Mouse (Mus musculus) heart, embryonic 13.5 days (tissue): ENCODE measurements around the gene Hif3a. TPM values are rescaled to one million over a fixed set of nuclear protein-coding genes. Genes with fewer than 3 reads are reported as not detected.

Experiments used
- ATAC-seq: fragments of 200-750 bp; cut with Nextera tagmentation; 2 replicates; pipeline ENCODE4 v1.8.0; 2017; ENCODE audit warnings: moderate TSS enrichment; ENCODE audit not compliant: insufficient number of reproducible peaks, low FRiP score, low TSS enrichment; ENCODE audit errors: extremely low read depth
- H3K27ac ChIP-seq: fragments of 300-500 bp; sonication (generic); replicated peaks from 2 replicates; pipeline ENCODE4 v1.5.1; 2015; ENCODE audit warnings: moderate library complexity, mild to moderate bottlenecking, inconsistent platforms
- H3K27me3 ChIP-seq: fragments of 300-500 bp; sonication (generic); replicated peaks from 2 replicates; pipeline ENCODE4 v1.6.1; 2015; ENCODE audit warnings: mild to moderate bottlenecking, inconsistent platforms
- H3K36me3 ChIP-seq: fragments of 300-500 bp; sonication (generic); 2 replicates; pipeline ENCODE4 v1.6.1; 2015; ENCODE audit warnings: mild to moderate bottlenecking, inconsistent platforms
- H3K4me1 ChIP-seq: fragments of 300-500 bp; sonication (generic); 2 replicates; pipeline ENCODE4 v1.6.1; 2015; ENCODE audit warnings: inconsistent platforms
- H3K4me2 ChIP-seq: fragments of 300-500 bp; sonication (generic); 2 replicates; pipeline ENCODE4 v1.6.1; 2015; ENCODE audit warnings: inconsistent platforms, mild to moderate bottlenecking, moderate library complexity
- H3K4me3 ChIP-seq: fragments of 300-500 bp; sonication (generic); 2 replicates; pipeline ENCODE4 v1.5.1; 2015; ENCODE audit warnings: moderate library complexity, mild to moderate bottlenecking, inconsistent platforms
- H3K9ac ChIP-seq: fragments of 300-500 bp; sonication (generic); 2 replicates; pipeline ENCODE4 v1.6.1; 2015; ENCODE audit warnings: inconsistent platforms, mild to moderate bottlenecking, moderate library complexity
- H3K9me3 ChIP-seq: fragments of 300-500 bp; sonication (generic); 2 replicates; pipeline ENCODE4 v1.6.1; 2016; ENCODE audit warnings: inconsistent platforms
- WGBS: fragments of 180-500 bp; shearing (Covaris S2); methylation state at CpG from one replicate; pipeline ENCODE4 v1.1.7; 2015; ENCODE audit warnings: mixed read lengths; 5-methylcytosine and 5-hydroxymethylcytosine counted together
- polyA plus RNA-seq: library from polyadenylated mRNA; unstranded; fragments of >200 nt; fragmentation: Nextera tagmentation; extraction: Ambion mirVana; gene quantifications from 2 replicates; pipeline ENCODE4 v1.2.1, GENCODE M21; 2015

The Hif3a gene
- polyA plus RNA-seq, 1 experiment from 2014 or later: 26.7 TPM

- Histone ChIP-seq H3K27ac (no peak overlapping the region), H3K9ac (no peak overlapping the region), H3K27me3 (no peaks in the 10 kb centered on the region), H3K9me3 (no peaks in the 10 kb centered on the region), H3K36me3 (peaks cover 50% of the 10 kb centered on the region), H3K4me1 (peaks cover 22% of the 10 kb centered on the region), H3K4me2 (no peak overlapping the region), H3K4me3 (no peak overlapping the region)
- WGBS: 68% methylated on average over 7 of the region's 7 CpGs
- no peak for ATAC-seq
Observed at GRCm38 (mm10) chr7:17030239-17030638, 32.0 kb downstream of the Hif3a start.

GRCm38 (mm10) chr7:17028923-17029322 is 33.3 kb downstream of the Hif3a start:
- H3K9me3 ChIP-seq: no peaks in the 10 kb centered on the region
- H3K4me3 ChIP-seq: no peak overlapping the region
- H3K27ac ChIP-seq: peak overlapping the region; percentile 24; the same call in 1 of the 2 replicates
- H3K9ac ChIP-seq: no peak overlapping the region
- H3K4me2 ChIP-seq: no peak overlapping the region
- 75% methylated on average over 7 of the region's 7 CpGs for WGBS
- no peak for ATAC-seq
- H3K4me1 ChIP-seq: peaks cover 36% of the 10 kb centered on the region
- H3K36me3 ChIP-seq: peaks cover 44% of the 10 kb centered on the region
- H3K27me3 ChIP-seq: no peaks in the 10 kb centered on the region

- under 1% methylated on average over 57 of the region's 58 CpGs for WGBS
- Histone ChIP-seq H3K9me3 (no peaks in the 10 kb centered on the region), H3K4me2 (peak within 1 kb of the TSS; percentile 89), H3K36me3 (peaks cover 38% of the 10 kb centered on the region), H3K4me1 (peaks cover 47% of the 10 kb centered on the region), H3K27ac (peak within 1 kb of the TSS; percentile 88), H3K4me3 (peak within 1 kb of the TSS; percentile 90), H3K27me3 (no peaks in the 10 kb centered on the region), H3K9ac (peak within 1 kb of the TSS; percentile 92)
- ATAC-seq: peak; percentile 72
Observed at GRCm38 (mm10) chr7:17027588-17028343, 34.5 kb downstream of the Hif3a start, which contains the start of gene Ppp5c. Gene Ppp5c (minus strand): TSS chr7:17027924.

GRCm38 (mm10) chr7:17026710-17027587 is 35.3 kb downstream of the Hif3a start:
- Histone ChIP-seq H3K27ac (peak overlapping the region; percentile 88), H3K4me3 (peak overlapping the region; percentile 90)

GRCm38 (mm10) chr7:17025896-17026622 is 36.2 kb downstream of the Hif3a start:
- no peak for ATAC-seq
- peaks cover 55% of the 10 kb centered on the region for H3K4me1 ChIP-seq
- H3K4me2 ChIP-seq: peak overlapping the region; percentile 89
- WGBS: 43% methylated on average over 9 of the region's 9 CpGs
- H3K9me3 ChIP-seq: no peaks in the 10 kb centered on the region
- no peaks in the 10 kb centered on the region for H3K27me3 ChIP-seq
- peaks cover 38% of the 10 kb centered on the region for H3K36me3 ChIP-seq
- H3K9ac ChIP-seq: peak overlapping the region; percentile 92
- H3K4me3 ChIP-seq: peak overlapping the region; percentile 90
- H3K27ac ChIP-seq: no peak overlapping the region

More at GRCm38 (mm10) chr7:17026710-17027587, 35.3 kb downstream of the Hif3a start:
- Histone ChIP-seq H3K9ac (peak overlapping the region; percentile 92), H3K9me3 (no peaks in the 10 kb centered on the region), H3K4me1 (peaks cover 55% of the 10 kb centered on the region), H3K36me3 (peaks cover 38% of the 10 kb centered on the region), H3K27me3 (no peaks in the 10 kb centered on the region), H3K4me2 (peak overlapping the region; percentile 89)
- WGBS: 3% methylated on average over 24 of the region's 24 CpGs
- ATAC-seq: peak; percentile 65; the same call in 1 of the 2 replicates

GRCm38 (mm10) chr7:17025505-17025894 is 36.7 kb downstream of the Hif3a start:
- 43% methylated on average over 4 of the region's 4 CpGs for WGBS

GRCm38 (mm10) chr7:17024814-17025504 is 37.3 kb downstream of the Hif3a start:
- Histone ChIP-seq H3K27ac (peak overlapping the region; percentile 83), H3K27me3 (no peaks in the 10 kb centered on the region), H3K4me3 (no peak overlapping the region), H3K4me1 (peaks cover 57% of the 10 kb centered on the region), H3K9me3 (no peaks in the 10 kb centered on the region), H3K4me2 (peak overlapping the region; percentile 89), H3K36me3 (peaks cover 41% of the 10 kb centered on the region), H3K9ac (peak overlapping the region; percentile 92)
- no peak for ATAC-seq
- WGBS: 70% methylated on average over 10 of the region's 10 CpGs

More at GRCm38 (mm10) chr7:17025505-17025894, 36.7 kb downstream of the Hif3a start:
- H3K9ac ChIP-seq: peak overlapping the region; percentile 92
- no peaks in the 10 kb centered on the region for H3K9me3 ChIP-seq
- peak overlapping the region; percentile 83 for H3K27ac ChIP-seq
- H3K27me3 ChIP-seq: no peaks in the 10 kb centered on the region
- no peak for ATAC-seq
- H3K4me3 ChIP-seq: peak overlapping the region; percentile 90
- H3K4me2 ChIP-seq: peak overlapping the region; percentile 89
- H3K36me3 ChIP-seq: peaks cover 38% of the 10 kb centered on the region
- H3K4me1 ChIP-seq: peaks cover 55% of the 10 kb centered on the region

GRCm38 (mm10) chr7:17024141-17024540 is 38.1 kb downstream of the Hif3a start:
- Histone ChIP-seq H3K27ac (peak overlapping the region; percentile 83), H3K4me1 (peaks cover 59% of the 10 kb centered on the region), H3K9me3 (no peaks in the 10 kb centered on the region), H3K36me3 (peaks cover 49% of the 10 kb centered on the region), H3K4me2 (peak overlapping the region; percentile 89), H3K4me3 (peak overlapping the region; percentile 0; the same call in 1 of the 2 replicates), H3K9ac (peak overlapping the region; percentile 92), H3K27me3 (no peaks in the 10 kb centered on the region)
- WGBS: 66% methylated on average over 6 of the region's 6 CpGs
- ATAC-seq: no peak

GRCm38 (mm10) chr7:17023701-17024100 is 38.5 kb downstream of the Hif3a start:
- Histone ChIP-seq H3K27me3 (no peaks in the 10 kb centered on the region), H3K9me3 (no peaks in the 10 kb centered on the region), H3K27ac (peak overlapping the region; percentile 83), H3K36me3 (peaks cover 51% of the 10 kb centered on the region), H3K4me2 (peak overlapping the region; percentile 89), H3K4me3 (peak overlapping the region; percentile 0; the same call in 1 of the 2 replicates), H3K9ac (peak overlapping the region; percentile 92), H3K4me1 (peaks cover 56% of the 10 kb centered on the region)
- WGBS: 29% methylated on average over 4 of the region's 4 CpGs
- no peak for ATAC-seq

- peaks cover 68% of the 10 kb centered on the region for H3K4me1 ChIP-seq
Observed at GRCm38 (mm10) chr7:17022176-17022575, 40.1 kb downstream of the Hif3a start.

More at GRCm38 (mm10) chr7:17022176-17022575, 40.1 kb downstream of the Hif3a start:
- H3K27me3 ChIP-seq: no peaks in the 10 kb centered on the region
- no peak overlapping the region for H3K4me2 ChIP-seq
- 95% methylated on average over 15 of the region's 15 CpGs for WGBS
- peaks cover 60% of the 10 kb centered on the region for H3K36me3 ChIP-seq
- no peak overlapping the region for H3K27ac ChIP-seq
- no peak overlapping the region; the same call in 1 of the 2 replicates for H3K9ac ChIP-seq
- ATAC-seq: no peak
- H3K4me3 ChIP-seq: no peak overlapping the region
- no peaks in the 10 kb centered on the region for H3K9me3 ChIP-seq
